Mouse (Mus musculus) CH12.LX (cell line): ENCODE measurements around the gene Daam1.

ENCODE experiments used
- CHD2 ChIP-seq: IDR thresholded peaks from 2 replicates; pipeline ENCODE4 v1.6.1; 2011; ENCODE audit warnings: low read length, improper control_type of control experiment
- CTCF ChIP-seq, 2 experiments: IDR thresholded peaks in 1 of 2; conservative IDR thresholded peaks in 1 of 2; 2 replicates each; pipeline ENCODE4 v1.5.1; 2011 to 2012; ENCODE audit warnings: low read depth in 2 of 2, low read length in 2 of 2, improper control_type of control experiment in 1 of 2, inconsistent platforms in 1 of 2, mild to moderate bottlenecking in 1 of 2, moderate library complexity in 1 of 2
- EP300 ChIP-seq: IDR thresholded peaks from 2 replicates; pipeline ENCODE4 v1.6.1; 2011; ENCODE audit warnings: low read length, improper control_type of control experiment
- ETS1 ChIP-seq: conservative IDR thresholded peaks from 2 replicates; pipeline ENCODE4 v1.6.1; 2012; ENCODE audit warnings: low read depth, mild to moderate bottlenecking, inconsistent platforms, low read length, improper control_type of control experiment, moderate library complexity
- MAFK ChIP-seq: IDR thresholded peaks from 2 replicates; pipeline ENCODE4 v1.6.1; 2011; ENCODE audit warnings: low read length, improper control_type of control experiment; ENCODE audit not compliant: insufficient replicate concordance
- POLR2AphosphoS2 ChIP-seq: IDR thresholded peaks from 2 replicates; pipeline ENCODE4 v1.6.1; 2011; ENCODE audit warnings: low read depth, low read length, improper control_type of control experiment
- RAD21 ChIP-seq: IDR thresholded peaks from 2 replicates; pipeline ENCODE4 v1.6.1; 2011; ENCODE audit warnings: low read depth, mild to moderate bottlenecking, low read length, improper control_type of control experiment, moderate library complexity
- TCF12 ChIP-seq: IDR thresholded peaks from 2 replicates; pipeline ENCODE4 v1.6.1; 2014; ENCODE audit warnings: low read depth, mild to moderate bottlenecking, inconsistent platforms, low read length, improper control_type of control experiment
- USF1 ChIP-seq: IDR thresholded peaks from 2 replicates; pipeline ENCODE4 v1.6.1; 2014; ENCODE audit warnings: low read depth, mild to moderate bottlenecking, inconsistent platforms, low read length, improper control_type of control experiment
- ZMIZ1 ChIP-seq: IDR thresholded peaks from 2 replicates; pipeline ENCODE4 v1.6.1; 2012; ENCODE audit warnings: low read depth, mild to moderate bottlenecking, inconsistent platforms, low read length, improper control_type of control experiment

DNA sequence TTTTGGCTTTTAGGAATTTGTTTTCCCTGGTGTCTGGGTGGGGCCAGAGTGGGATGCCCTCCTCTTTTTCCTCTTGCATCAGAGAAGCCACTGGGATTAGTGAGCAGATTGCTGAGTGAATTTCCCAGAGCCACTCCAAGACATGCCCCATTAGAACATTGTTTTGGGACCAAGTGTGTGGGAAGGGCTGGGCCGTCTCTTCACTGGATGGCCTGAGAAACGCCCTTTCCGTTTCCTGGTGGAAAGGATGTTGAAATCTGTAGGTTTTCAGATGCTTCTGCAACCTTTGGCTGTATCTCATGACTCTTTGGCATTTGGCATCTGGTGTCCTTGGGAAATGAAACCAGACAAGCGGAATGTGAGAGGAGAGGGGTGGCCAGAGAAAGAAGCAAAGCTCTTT, 54.8 kb downstream of the Daam1 start:
- TF ChIP-seq ETS1, result no peak
- TF ChIP-seq CTCF (conservative IDR thresholded peaks at IDR 0.05 in 1 of 2, IDR thresholded peaks at IDR 0.05 in 1 of 2; ENCODE audit: low read depth in 2 of 2, low read length in 2 of 2), result no peak
- no peak for TF ChIP-seq MAFK
- no peak for TF ChIP-seq EP300
- no peak for TF ChIP-seq TCF12
- TF ChIP-seq USF1, result no peak
- no peak for TF ChIP-seq CHD2
- no peak for TF ChIP-seq ZMIZ1
- TF ChIP-seq POLR2AphosphoS2, result no peak
- TF ChIP-seq RAD21, result no peak
